Mouse (Mus musculus) telencephalon, adult 2 months (tissue): ENCODE measurements around the gene Acsl3.

ENCODE experiments used
- DNase-seq: peaks from one replicate; pipeline ENCODE4 v3.0.0-alpha.2; 2011; ENCODE audit warnings: low read depth, low spot score

Acsl3 gene

GRCm38 (mm10) chr1:78657671-78658440 lies at the start of gene Acsl3, which contains the start of gene Utp14b:
Gene Acsl3 (plus strand): TSS chr1:78657825.
Gene Utp14b (plus strand): TSS chr1:78658038.
- DNase-seq = peak; percentile 88

- DNase-seq = no peak
Measured at GRCm38 (mm10) chr1:78609134-78609907, 48.3 kb upstream of the Acsl3 start.

GRCm38 (mm10) chr1:78611039-78611438 lies 46.6 kb upstream of the Acsl3 start:
- no peak for DNase-seq

- no peak for DNase-seq
Measured at GRCm38 (mm10) chr1:78612959-78613358, 44.7 kb upstream of the Acsl3 start.

GRCm38 (mm10) chr1:78624352-78624751 lies 33.3 kb upstream of the Acsl3 start:
- no peak for DNase-seq

GRCm38 (mm10) chr1:78634486-78634885 lies 23.1 kb upstream of the Acsl3 start:
- no peak for DNase-seq

GRCm38 (mm10) chr1:78640871-78641270 lies 16.8 kb upstream of the Acsl3 start:
- DNase-seq = no peak

- DNase-seq = no peak
Measured at GRCm38 (mm10) chr1:78641791-78642190, 15.8 kb upstream of the Acsl3 start.

- no peak for DNase-seq
Measured at GRCm38 (mm10) chr1:78642197-78642596, 15.4 kb upstream of the Acsl3 start.

- no peak for DNase-seq
Measured at GRCm38 (mm10) chr1:78647317-78647885, 10.2 kb upstream of the Acsl3 start.

- no peak for DNase-seq
Measured at GRCm38 (mm10) chr1:78649269-78650061, 8.2 kb upstream of the Acsl3 start.

- DNase-seq = no peak
Measured at GRCm38 (mm10) chr1:78656472-78656871, 1.2 kb upstream of the Acsl3 start.

GRCm38 (mm10) chr1:78657021-78657629 lies 500 bp upstream of the Acsl3 start:
- no peak for DNase-seq

GRCm38 (mm10) chr1:78658441-78659269 lies 1.0 kb downstream of the Acsl3 start:
- DNase-seq = no peak

GRCm38 (mm10) chr1:78659270-78659823 lies 1.7 kb downstream of the Acsl3 start:
- DNase-seq = no peak

- DNase-seq = no peak
Measured at GRCm38 (mm10) chr1:78664326-78664725, 6.7 kb downstream of the Acsl3 start.

GRCm38 (mm10) chr1:78665954-78666499 lies 8.4 kb downstream of the Acsl3 start:
- DNase-seq = no peak

GRCm38 (mm10) chr1:78666585-78666984 lies 9.0 kb downstream of the Acsl3 start:
- DNase-seq = no peak

GRCm38 (mm10) chr1:78682291-78682690 lies 24.7 kb downstream of the Acsl3 start:
- DNase-seq = no peak

GRCm38 (mm10) chr1:78684128-78684527 lies 26.5 kb downstream of the Acsl3 start:
- no peak for DNase-seq
